Mouse (Mus musculus): ENCODE results near the gene St3gal3. TPM values are rescaled to one million over a fixed set of nuclear protein-coding genes. Genes with fewer than 3 reads are reported as not detected.

Gene St3gal3
- total RNA-seq, 2 experiments from 2014 or later = 41.9 to 42.1 TPM

GRCm38 (mm10) chr4:118076648-118077047 lies 58.1 kb downstream of the St3gal3 start:
- TF ChIP-seq CTCF (conservative IDR thresholded peaks at IDR 0.05) = no peak
- DNase-seq (ENCODE audit: low spot score in 2 of 2) = no peak
- H3K27ac ChIP-seq = no peak overlapping the region
- no peak overlapping the region for H3K4me3 ChIP-seq

DNA sequence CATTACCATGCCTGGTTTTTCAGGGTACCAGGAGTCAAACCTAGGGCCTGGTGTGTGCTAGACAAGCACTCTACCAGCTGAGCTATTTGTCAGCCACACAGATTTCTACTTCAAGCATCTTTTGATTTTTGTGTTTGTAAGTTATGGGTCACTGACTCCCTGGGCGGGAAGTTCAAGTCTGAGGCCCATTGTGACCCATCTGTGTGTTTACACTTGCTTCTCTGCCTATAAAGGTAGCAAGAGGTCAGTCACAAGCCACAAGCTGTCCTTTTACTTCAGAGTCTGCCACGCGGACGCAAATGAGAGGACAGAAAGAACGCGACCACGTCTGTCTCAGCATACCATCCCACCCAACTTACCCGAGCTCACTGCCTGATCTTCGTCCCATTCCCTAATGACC lies 59.4 kb downstream of the St3gal3 start:
- no peak for TF ChIP-seq CTCF (conservative IDR thresholded peaks at IDR 0.05)
- no peak for DNase-seq (ENCODE audit: low spot score in 2 of 2)
- Histone ChIP-seq H3K4me3 (no peak overlapping the region), H3K27ac (no peak overlapping the region)

GRCm38 (mm10) chr4:118074236-118074635 lies 60.5 kb downstream of the St3gal3 start:
- Histone ChIP-seq H3K4me3 (no peak overlapping the region), H3K27ac (no peak overlapping the region)
- TF ChIP-seq CTCF (conservative IDR thresholded peaks at IDR 0.05) = peak; percentile 64
- DNase-seq (ENCODE audit: low spot score in 2 of 2) = no peak

DNA sequence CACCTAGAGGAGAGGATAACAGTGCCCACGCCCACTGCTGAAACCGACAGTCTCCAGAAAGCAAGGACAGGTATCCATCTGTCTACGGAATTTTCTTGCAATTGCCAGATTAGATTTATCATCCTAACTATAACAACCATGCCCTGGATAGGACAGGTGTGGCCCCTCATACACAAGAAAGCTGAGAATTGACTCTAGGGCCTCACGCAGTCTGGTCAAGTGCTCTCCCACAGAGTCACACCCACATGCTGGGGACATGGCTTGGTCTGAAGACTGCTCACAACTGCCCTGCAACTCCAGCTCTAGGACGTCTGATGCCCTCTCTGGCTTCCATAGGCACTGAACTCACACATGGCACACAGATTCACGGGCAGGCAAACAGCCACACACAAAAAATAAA lies 61.6 kb downstream of the St3gal3 start:
- no peak for DNase-seq (ENCODE audit: low spot score in 2 of 2)
- no peak for TF ChIP-seq CTCF (conservative IDR thresholded peaks at IDR 0.05)
- Histone ChIP-seq H3K4me3 (no peak overlapping the region), H3K27ac (no peak overlapping the region)

DNA sequence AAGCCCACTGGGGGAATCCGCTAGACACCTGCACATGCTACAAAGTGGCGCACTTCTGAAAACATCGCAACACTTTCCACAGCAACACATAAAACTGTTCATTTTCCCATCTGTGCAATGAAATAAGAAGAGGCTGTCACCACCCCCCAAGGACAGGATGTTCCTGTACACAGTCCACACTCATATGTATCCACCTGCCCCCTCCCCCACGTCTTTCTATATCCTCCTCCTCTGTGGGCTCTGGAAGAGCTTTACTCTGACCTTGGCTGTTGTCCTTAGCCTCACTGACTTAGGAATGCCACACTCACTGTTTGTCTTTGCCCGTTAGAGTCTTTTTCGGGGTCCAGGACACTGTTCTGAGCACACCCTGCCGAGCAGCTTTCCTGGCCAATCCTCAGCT lies 62.8 kb downstream of the St3gal3 start:
- TF ChIP-seq CTCF (conservative IDR thresholded peaks at IDR 0.05) = no peak
- no peak overlapping the region for H3K4me3 ChIP-seq
- no peak overlapping the region for H3K27ac ChIP-seq
- no peak for DNase-seq (ENCODE audit: low spot score in 2 of 2)

- Histone ChIP-seq H3K27ac (0 out of 2 replicates have a peak overlapping the region, but pooled peaks have one; percentile 19), H3K4me3 (no peak overlapping the region)
- no peak for TF ChIP-seq CTCF (conservative IDR thresholded peaks at IDR 0.05)
- DNase-seq (ENCODE audit: low spot score in 2 of 2) = no peak
Observed at GRCm38 (mm10) chr4:118070255-118071234, 64.2 kb downstream of the St3gal3 start.

- Histone ChIP-seq H3K27ac (no peak overlapping the region; the same call in 1 of the 2 replicates), H3K4me3 (no peak overlapping the region)
- TF ChIP-seq CTCF (conservative IDR thresholded peaks at IDR 0.05) = no peak
- no peak for DNase-seq (ENCODE audit: low spot score in 2 of 2)
Observed at GRCm38 (mm10) chr4:118061809-118062463, 72.8 kb downstream of the St3gal3 start.

GRCm38 (mm10) chr4:118060915-118061530 lies 73.7 kb downstream of the St3gal3 start:
- Histone ChIP-seq H3K4me3 (no peak overlapping the region), H3K27ac (no peak overlapping the region; the same call in 1 of the 2 replicates)
- no peak for TF ChIP-seq CTCF (conservative IDR thresholded peaks at IDR 0.05)
- no peak for DNase-seq (ENCODE audit: low spot score in 2 of 2)

GRCm38 (mm10) chr4:118059816-118060475 lies 74.8 kb downstream of the St3gal3 start:
- H3K27ac ChIP-seq = peak overlapping the region; percentile 61; the same call in 1 of the 2 replicates
- DNase-seq (ENCODE audit: low spot score in 2 of 2) = no peak
- H3K4me3 ChIP-seq = no peak overlapping the region
- TF ChIP-seq CTCF (conservative IDR thresholded peaks at IDR 0.05) = no peak

DNA sequence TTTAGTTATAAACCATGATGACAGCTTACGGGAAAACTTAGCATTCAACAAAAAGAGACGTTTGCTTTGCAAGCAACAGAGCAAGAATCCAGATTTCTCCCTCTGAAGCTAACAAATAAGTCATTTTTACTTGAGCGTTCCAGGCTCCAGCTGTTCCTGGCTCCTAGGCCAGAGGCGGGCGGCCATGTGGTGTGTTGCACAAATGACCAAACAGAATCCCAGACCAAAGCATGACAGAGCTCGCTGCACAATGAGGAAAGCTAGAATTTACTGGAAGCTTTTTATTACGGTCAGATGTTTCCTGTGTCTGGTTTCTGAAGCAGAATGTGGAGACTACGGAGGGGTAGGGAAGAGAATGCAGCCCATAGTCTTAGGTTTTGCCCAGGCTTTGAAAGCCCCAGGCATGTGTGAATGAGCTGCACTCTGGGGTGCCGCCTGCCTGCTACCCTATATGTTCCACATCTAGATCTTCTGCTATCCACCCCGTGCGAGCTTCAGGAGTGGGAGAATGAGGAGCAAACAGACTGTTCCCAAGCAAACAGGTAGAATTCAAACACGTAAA lies 76.5 kb downstream of the St3gal3 start:
- no peak overlapping the region for H3K4me3 ChIP-seq
- H3K27ac ChIP-seq = peak overlapping the region; percentile 75
- no peak for TF ChIP-seq CTCF (conservative IDR thresholded peaks at IDR 0.05)
- no peak for DNase-seq (ENCODE audit: low spot score in 2 of 2)

DNA sequence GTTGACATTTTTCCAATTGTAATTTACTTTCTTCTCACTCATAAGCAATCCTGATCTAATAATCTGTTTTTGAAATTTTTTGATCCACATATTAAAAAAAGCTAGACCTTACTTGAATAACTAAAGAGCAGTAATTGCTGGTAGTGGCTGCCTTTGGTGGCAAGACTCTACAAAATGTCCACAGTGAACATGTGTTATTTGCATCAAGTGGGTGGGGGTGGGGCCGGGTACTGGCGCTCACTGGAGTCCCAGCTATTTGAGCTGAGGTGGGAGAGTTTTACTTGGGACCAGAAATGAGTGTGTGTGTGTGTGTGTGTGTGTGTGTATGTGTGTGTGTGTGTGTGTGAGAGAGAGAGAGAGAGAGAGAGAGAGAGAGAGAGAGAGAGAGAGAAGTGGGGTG lies 77.6 kb downstream of the St3gal3 start:
- H3K4me3 ChIP-seq = no peak overlapping the region
- TF ChIP-seq CTCF (conservative IDR thresholded peaks at IDR 0.05) = no peak
- no peak overlapping the region for H3K27ac ChIP-seq
- DNase-seq (ENCODE audit: low spot score in 2 of 2) = no peak

GRCm38 (mm10) chr4:118054615-118055014 lies 80.1 kb downstream of the St3gal3 start:
- no peak for TF ChIP-seq CTCF (conservative IDR thresholded peaks at IDR 0.05)
- Histone ChIP-seq H3K4me3 (no peak overlapping the region), H3K27ac (no peak overlapping the region)
- no peak for DNase-seq (ENCODE audit: low spot score in 2 of 2)
